Mouse (Mus musculus) inflammation-experienced regulatory T-cells, adult 6 months (primary cell): ENCODE measurements at regions not wholly inside any gene's neighbourhood (a gene's known extent, or its start where the extent isn't known, plus 50 kb on each side); places are given as distances from the start of the nearest gene placed in this dataset.

Source experiments
- ATAC-seq: one replicate; pipeline ENCODE4 v1.8.0; 2017

DNA sequence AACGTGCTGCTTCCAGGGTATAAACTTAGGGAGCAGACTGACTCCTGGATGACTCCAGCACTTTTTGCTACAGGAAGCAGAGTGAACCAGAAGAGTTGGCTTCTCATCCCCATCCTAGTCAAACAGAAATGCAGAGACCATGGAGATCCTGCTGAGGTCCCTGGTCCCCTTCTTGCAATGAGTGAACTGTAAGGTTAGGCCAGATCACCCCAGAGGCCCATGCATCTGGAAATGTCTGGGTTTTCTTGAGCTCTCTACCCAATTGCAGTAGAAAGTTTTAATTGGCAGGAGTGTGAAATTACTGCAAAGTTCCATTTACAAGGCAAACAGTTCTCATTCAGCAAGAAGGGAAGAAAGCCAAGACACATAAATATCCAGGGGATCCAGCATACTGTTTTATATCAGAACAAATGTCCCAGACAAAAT lies 101.8 kb downstream of the Kctd12 start:
- no peak for ATAC-seq

GRCm38 (mm10) chr14:102878572-102878971 lies 103.9 kb downstream of the Kctd12 start:
- ATAC-seq, result no peak

DNA sequence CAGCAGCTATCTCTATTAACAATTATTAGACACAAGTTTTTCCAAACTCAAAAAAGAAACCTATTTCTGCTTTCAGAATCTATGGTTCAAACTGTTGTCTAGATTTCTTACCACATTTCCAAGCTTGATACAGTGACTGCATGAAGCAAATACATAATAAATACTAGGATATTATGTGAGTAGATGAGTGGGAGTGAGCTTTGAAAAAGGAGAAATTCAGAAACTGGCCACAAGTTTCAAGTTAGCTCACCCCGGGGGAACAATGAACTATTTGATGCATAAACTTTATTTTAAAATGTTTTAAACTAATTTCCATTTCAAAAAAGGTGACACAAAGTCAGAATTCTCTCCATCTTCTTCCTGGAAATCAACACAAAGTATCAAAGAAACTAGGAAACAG lies 114.3 kb downstream of the Kctd12 start:
- no peak for ATAC-seq

- ATAC-seq, result no peak
Measured at GRCm38 (mm10) chr14:102867697-102868096, 114.7 kb downstream of the Kctd12 start.

- ATAC-seq, result no peak
Measured at GRCm38 (mm10) chr14:102866511-102866910, 115.9 kb downstream of the Kctd12 start.

DNA sequence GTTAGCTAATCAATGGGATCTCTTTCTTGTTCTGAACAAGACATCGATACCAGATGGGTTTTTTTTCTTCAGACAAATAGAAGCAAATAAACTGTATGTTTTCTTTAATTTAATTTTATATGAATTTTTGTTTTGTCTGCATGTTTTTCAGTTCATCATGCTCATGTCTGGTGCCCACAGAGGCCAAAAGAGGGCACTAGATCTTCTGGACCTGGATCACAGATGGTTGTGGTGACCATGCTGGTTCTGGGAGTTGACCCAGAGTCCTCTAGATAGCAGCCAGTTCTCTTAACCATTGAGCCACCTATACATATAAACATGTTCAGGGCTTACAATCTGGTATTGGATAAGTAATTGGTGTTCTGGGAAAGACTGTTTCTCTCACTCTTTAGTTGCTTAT lies 120.7 kb downstream of the Kctd12 start:
- ATAC-seq, result no peak

- no peak for ATAC-seq
Measured at GRCm38 (mm10) chr14:102859361-102859871, 123.0 kb downstream of the Kctd12 start.

DNA sequence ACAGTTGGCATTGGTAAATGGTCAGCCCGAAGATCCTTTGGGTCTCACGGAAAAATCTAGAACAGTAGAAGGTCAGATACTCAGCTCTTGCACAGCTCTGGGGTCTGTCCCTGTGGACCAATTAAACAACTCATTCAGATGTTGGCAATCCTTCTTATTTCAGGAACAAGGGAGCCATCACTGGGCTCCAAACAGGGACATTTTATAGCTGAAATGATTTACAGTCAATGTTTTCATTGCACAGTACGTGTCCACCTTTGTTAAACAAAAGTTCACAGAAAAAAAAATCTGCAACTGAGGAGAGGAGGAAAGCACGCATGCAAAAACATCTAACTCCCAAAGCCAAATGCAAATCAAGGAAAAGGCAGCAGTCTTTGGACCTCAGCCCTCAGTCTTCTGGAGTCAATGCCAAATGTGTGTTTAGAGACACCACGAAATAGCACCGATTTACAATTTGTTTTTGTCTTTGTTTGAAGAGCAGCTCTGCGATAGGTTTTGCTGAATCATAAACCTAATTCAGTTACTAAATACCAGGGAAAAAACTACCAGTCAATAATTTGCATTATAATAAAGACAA lies 127.1 kb downstream of the Kctd12 start:
- ATAC-seq, result no peak

DNA sequence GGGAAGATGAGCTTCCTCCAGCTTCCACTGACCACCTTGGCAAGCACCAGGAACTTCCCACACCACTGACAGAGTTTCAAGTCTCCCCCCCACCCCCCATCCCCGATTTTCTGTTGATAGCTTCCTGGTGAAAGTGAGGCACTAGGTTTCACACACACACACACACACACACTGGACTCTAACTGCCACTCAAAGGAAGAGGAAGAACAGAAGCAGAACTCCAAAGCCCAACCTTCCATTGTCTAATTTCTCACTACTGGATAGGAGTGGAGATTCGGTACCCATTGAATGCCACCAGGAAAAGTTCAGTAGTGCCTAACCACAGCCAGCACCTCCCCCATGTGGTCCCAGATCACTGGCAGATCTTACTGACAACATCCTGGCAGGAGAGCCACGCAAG lies 138.7 kb downstream of the Kctd12 start:
- ATAC-seq, result no peak

GRCm38 (mm10) chr14:102837602-102838001 lies 144.8 kb downstream of the Kctd12 start:
- ATAC-seq, result no peak

DNA sequence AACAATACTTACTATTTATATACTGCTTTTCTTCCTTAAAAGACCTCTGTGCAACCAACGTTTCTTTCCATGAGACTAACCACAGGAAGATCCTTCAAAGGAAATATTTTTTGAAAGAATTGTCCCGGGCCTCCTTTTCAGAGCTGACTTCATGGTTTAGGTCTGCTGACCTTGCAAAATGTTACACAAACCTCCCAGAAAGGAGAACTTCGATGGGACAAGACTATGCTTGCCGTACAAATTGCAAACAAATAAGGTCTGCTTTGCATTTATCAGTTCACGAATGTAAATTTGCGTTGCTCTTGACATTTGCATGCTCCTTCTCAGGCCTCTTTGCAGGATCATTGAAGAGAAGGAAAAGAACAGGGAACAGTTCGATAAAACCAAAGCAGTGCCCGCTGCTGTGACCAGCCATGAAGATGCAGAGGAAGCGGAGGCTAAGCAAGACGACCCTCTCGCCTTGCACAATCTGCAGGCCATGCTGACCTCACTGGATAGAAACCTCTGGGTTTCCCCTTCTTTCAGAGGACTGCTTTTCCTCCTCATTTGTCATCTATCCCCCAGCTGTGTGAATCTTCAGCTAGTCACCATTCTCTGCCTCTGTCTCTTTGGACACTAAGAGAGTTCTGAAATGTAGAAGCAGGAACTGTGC lies 147.2 kb downstream of the Kctd12 start:
- ATAC-seq, result no peak

DNA sequence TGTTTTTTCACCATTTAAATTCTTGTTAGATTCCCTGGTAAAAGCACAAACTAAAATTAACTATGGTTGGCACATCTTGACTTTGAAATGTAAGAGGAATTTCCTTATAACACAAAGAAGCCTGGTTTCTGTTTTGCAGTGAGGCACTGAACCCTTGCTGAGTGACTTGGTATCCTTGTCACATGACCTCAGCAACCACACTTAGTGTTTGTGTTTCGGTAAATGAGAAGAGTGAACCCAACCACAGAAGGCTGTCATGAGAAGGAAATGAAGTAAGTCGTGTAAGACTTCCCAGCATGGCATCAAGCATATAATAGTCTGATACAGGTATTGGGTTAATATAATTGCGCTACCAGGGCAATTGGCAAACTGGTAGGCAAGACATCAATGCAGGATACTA lies 154.0 kb downstream of the Kctd12 start:
- no peak for ATAC-seq

GRCm38 (mm10) chr14:102827756-102828384 lies 154.6 kb downstream of the Kctd12 start:
- ATAC-seq, result no peak

DNA sequence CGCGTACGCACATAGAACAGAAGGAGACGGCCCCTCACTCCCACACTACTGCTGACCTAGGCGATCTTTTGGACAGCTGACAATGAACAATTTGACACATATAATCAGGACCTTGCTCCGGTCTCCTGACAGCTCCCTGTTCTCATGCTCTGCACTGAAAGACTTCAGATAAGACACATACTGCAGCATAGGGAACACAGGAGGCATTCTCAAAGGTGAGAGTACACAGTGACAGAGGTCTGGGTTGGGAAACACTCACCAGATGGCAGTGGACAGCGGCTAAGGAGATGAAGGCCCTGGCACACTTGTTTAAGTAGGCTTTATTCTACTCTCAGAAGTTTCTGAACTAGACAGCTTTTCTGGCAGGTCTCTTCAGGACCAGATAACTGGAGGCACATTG lies 156.9 kb downstream of the Kctd12 start:
- ATAC-seq, result no peak

- no peak for ATAC-seq
Measured at GRCm38 (mm10) chr14:102820663-102821062, 161.8 kb downstream of the Kctd12 start.

DNA sequence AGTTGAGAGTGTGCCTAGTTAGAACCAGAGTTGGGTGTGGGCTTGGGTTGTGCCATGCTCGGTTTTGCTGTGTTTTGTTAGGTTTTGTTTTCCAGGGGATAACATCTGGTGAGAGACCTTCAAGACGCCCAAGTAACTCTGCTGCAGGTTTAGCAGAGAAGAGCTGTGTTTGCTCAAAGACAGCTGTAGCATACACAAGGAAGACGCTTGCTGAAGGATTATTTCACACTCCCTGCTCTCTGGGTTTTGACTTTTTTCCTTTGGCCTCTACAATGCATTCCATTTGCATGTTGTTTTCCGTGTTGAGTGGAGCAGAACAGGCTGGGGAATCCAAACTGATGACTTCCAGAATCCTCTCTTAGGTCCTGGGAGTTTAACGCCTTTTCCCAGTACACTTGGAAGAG lies 170.8 kb downstream of the Kctd12 start:
- no peak for ATAC-seq

GRCm38 (mm10) chr14:102811022-102811421 lies 171.4 kb downstream of the Kctd12 start:
- ATAC-seq, result no peak

DNA sequence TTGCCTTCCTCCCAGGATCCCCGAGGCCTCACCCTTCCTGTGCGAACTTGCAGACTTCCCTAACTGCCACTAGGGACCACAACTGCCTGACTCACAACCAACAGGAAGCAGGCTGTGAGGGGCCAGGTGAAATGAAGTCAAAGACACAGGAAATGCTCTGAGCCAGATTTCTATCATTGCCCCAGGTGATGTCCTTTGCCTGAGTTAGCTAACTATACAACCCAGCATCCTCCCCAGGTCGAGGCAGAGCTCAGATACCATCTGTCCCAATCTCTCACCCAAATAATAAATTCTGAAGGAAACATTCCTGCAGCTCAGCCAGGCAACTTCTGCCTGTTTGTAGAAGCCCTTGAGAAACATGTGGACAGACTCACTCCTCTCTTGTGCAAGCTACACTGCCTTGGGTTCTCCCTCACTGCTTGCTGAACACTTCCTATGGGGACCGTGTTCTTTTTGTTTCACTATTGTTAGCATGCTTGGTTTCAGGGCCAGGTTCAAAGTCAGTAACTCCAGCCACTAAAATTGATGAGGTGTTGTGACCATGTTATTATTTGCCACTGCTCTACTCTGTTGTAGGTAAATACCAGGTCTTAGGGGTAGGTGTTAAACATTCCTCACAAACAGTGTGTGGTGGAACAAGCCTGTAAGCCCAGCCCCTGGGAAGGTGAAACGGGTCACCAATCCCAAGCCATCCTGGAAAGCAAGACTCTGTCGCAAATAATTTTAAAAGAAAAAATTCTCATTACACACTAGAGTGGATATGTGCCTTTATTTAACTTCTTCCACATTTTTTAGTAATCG lies 172.1 kb downstream of the Kctd12 start:
- ATAC-seq, result peak; percentile 77

- ATAC-seq, result peak; percentile 46
Measured at GRCm38 (mm10) chr14:102805936-102806923, 176.2 kb downstream of the Kctd12 start.

- ATAC-seq, result no peak
Measured at GRCm38 (mm10) chr14:102795676-102796075, 186.8 kb downstream of the Kctd12 start.

DNA sequence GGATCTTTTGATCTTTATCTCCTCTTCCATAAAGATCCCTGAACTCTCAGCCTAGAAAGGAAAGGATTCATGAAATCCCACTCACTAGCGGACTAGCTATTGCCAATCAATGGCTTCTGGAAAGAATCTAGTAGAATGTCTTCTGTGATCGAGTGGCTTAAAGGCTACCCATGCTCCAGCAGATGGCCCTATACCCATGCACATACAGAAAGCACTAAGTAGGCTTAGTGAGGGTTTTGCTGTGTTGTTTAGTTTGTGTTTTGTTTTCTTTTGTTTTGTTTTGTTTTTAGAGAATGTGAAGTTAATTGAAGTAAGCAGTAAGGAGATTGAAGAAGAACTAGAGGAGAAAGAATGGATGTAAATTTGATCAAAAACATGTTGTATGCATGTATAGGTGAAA lies 187.5 kb downstream of the Kctd12 start:
- ATAC-seq, result no peak

DNA sequence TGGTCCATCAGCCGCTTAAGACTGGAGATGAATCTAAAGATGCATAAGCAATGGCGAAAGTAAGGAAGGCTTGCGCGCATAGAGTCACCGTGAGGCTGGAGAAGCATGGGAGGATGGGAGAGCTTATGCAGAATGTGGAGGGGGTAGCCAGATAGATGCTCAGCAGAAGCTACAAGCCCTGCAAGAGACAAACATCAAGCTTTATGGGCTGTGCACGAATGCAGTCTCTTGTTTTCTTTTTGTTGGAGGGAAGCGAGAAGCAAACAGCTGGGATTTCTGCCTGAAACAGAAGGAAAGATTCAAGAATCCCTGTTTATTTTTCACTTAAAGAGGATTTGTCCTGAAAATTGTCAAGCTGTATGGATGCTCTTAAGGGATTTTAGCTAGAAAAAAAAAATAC lies 188.7 kb downstream of the Kctd12 start:
- ATAC-seq, result no peak
